Mouse (Mus musculus) CH12.LX (cell line): ENCODE results near the gene Kmt2a. TPM values are rescaled to one million over a fixed set of nuclear protein-coding genes. Genes with fewer than 3 reads are reported as not detected.

Experiments
- DNase-seq: peaks from one replicate; pipeline ENCODE4 v3.0.0-alpha.2; 2013; ENCODE audit errors: extremely low read depth
- H3K27ac ChIP-seq: 2 replicates; pipeline ENCODE4 v1.5.1; 2012; ENCODE audit warnings: low read depth, mild to moderate bottlenecking, control low read depth, moderate library complexity; ENCODE audit not compliant: insufficient read depth
- H3K27me3 ChIP-seq: replicated peaks from 2 replicates; pipeline ENCODE3; 2012; ENCODE audit warnings: inconsistent platforms
- H3K36me3 ChIP-seq, 2 experiments: replicated peaks in 1 of 2; 2 replicates each; pipeline versions ENCODE3 to v1.6.1; 2012; ENCODE audit warnings: inconsistent platforms in 1 of 2, low read length in 1 of 2, mild to moderate bottlenecking in 1 of 2, mixed read lengths in 1 of 2, moderate library complexity in 1 of 2; ENCODE audit not compliant: control insufficient read depth in 1 of 2, insufficient read depth in 1 of 2
- H3K4me1 ChIP-seq, 2 experiments: 2 replicates each; pipeline ENCODE4 v1.6.1; 2012; ENCODE audit warnings: inconsistent platforms in 1 of 2, moderate library complexity in 1 of 2; ENCODE audit not compliant: insufficient read depth in 2 of 2, control insufficient read depth in 1 of 2
- H3K4me2 ChIP-seq: 2 replicates; pipeline ENCODE4 v1.6.1; 2012; ENCODE audit warnings: low read depth, mild to moderate bottlenecking, control low read depth; ENCODE audit not compliant: poor library complexity, insufficient read depth, severe bottlenecking
- H3K4me3 ChIP-seq, 3 experiments: fragments of 150-350 bp in 1 of 3; sonication (generic) in 1 of 3; replicated peaks in 1 of 3; 2 replicates each; pipeline versions ENCODE3 to v1.5.1; 2011 to 2012; ENCODE audit warnings: low read depth in 2 of 3, low read length in 2 of 3, mild to moderate bottlenecking in 2 of 3, moderate library complexity in 2 of 3, control low read depth in 1 of 3, improper control_type of control experiment in 1 of 3, inconsistent platforms in 1 of 3, mixed read lengths in 1 of 3; ENCODE audit not compliant: poor library complexity in 1 of 3
- H3K79me2 ChIP-seq: replicated peaks from 2 replicates; pipeline ENCODE4 v1.6.1; 2012; ENCODE audit warnings: mild to moderate bottlenecking, moderate library complexity; ENCODE audit not compliant: control insufficient read depth, poor library complexity, insufficient read depth, severe bottlenecking; ENCODE audit errors: extremely low read depth
- H3K9ac ChIP-seq: 2 replicates; pipeline ENCODE4 v1.6.1; 2012; ENCODE audit warnings: low read depth, mild to moderate bottlenecking, control low read depth, moderate library complexity; ENCODE audit not compliant: insufficient read depth
- H3K9me3 ChIP-seq: replicated peaks from 2 replicates; pipeline ENCODE3; 2012; ENCODE audit warnings: low read length, inconsistent platforms, mixed read lengths
- CHD1 ChIP-seq: IDR thresholded peaks from 2 replicates; pipeline ENCODE4 v1.6.1; 2012; ENCODE audit warnings: low read depth, low read length, improper control_type of control experiment, inconsistent platforms
- CHD2 ChIP-seq: IDR thresholded peaks from 2 replicates; pipeline ENCODE4 v1.6.1; 2011; ENCODE audit warnings: low read length, improper control_type of control experiment
- CTCF ChIP-seq, 2 experiments: IDR thresholded peaks in 1 of 2; conservative IDR thresholded peaks in 1 of 2; 2 replicates each; pipeline ENCODE4 v1.5.1; 2011 to 2012; ENCODE audit warnings: low read depth in 2 of 2, low read length in 2 of 2, improper control_type of control experiment in 1 of 2, inconsistent platforms in 1 of 2, mild to moderate bottlenecking in 1 of 2, moderate library complexity in 1 of 2
- ELF1 ChIP-seq: IDR thresholded peaks from 2 replicates; pipeline ENCODE4 v1.6.1; 2014; ENCODE audit warnings: low read depth, mild to moderate bottlenecking, inconsistent platforms, low read length, improper control_type of control experiment
- EP300 ChIP-seq: IDR thresholded peaks from 2 replicates; pipeline ENCODE4 v1.6.1; 2011; ENCODE audit warnings: low read length, improper control_type of control experiment
- ETS1 ChIP-seq: conservative IDR thresholded peaks from 2 replicates; pipeline ENCODE4 v1.6.1; 2012; ENCODE audit warnings: low read depth, mild to moderate bottlenecking, inconsistent platforms, low read length, improper control_type of control experiment, moderate library complexity
- JUND ChIP-seq: conservative IDR thresholded peaks from 2 replicates; pipeline ENCODE4 v1.6.1; 2011; ENCODE audit warnings: low read depth, low read length, improper control_type of control experiment
- KAT2A ChIP-seq: IDR thresholded peaks from 2 replicates; pipeline ENCODE4 v1.6.1; 2012; ENCODE audit warnings: low read length, improper control_type of control experiment, inconsistent platforms; ENCODE audit not compliant: insufficient replicate concordance
- MXI1 ChIP-seq: IDR thresholded peaks from 2 replicates; pipeline ENCODE4 v1.6.1; 2011; ENCODE audit warnings: mild to moderate bottlenecking, low read depth, low read length, improper control_type of control experiment
- MYC ChIP-seq: IDR thresholded peaks from 2 replicates; pipeline ENCODE4 v1.6.1; 2011; ENCODE audit warnings: low read depth, mild to moderate bottlenecking, improper control_type of control experiment, low read length
- NRF1 ChIP-seq: IDR thresholded peaks from 2 replicates; pipeline ENCODE4 v1.6.1; 2014; ENCODE audit warnings: low read depth, mild to moderate bottlenecking, inconsistent platforms, low read length, improper control_type of control experiment, moderate library complexity
- POLR2AphosphoS2 ChIP-seq: IDR thresholded peaks from 2 replicates; pipeline ENCODE4 v1.6.1; 2011; ENCODE audit warnings: low read depth, low read length, improper control_type of control experiment
- RCOR1 ChIP-seq: conservative IDR thresholded peaks from 2 replicates; pipeline ENCODE4 v1.6.1; 2012; ENCODE audit warnings: low read depth, mild to moderate bottlenecking, inconsistent platforms, low read length, improper control_type of control experiment
- SMC3 ChIP-seq: IDR thresholded peaks from 2 replicates; pipeline ENCODE4 v1.6.1; 2011; ENCODE audit warnings: low read depth, low read length, improper control_type of control experiment
- UBTF ChIP-seq: IDR thresholded peaks from 2 replicates; pipeline ENCODE4 v1.6.1; 2012; ENCODE audit warnings: low read depth, mild to moderate bottlenecking, inconsistent platforms, low read length, improper control_type of control experiment, moderate library complexity
- ZC3H11A ChIP-seq: IDR thresholded peaks from 2 replicates; pipeline ENCODE4 v1.6.1; 2012; ENCODE audit warnings: low read depth, mild to moderate bottlenecking, inconsistent platforms, low read length, improper control_type of control experiment
- ZNF384 ChIP-seq: IDR thresholded peaks from 2 replicates; pipeline ENCODE4 v1.6.1; 2012; ENCODE audit warnings: low read depth, low read length, improper control_type of control experiment, inconsistent platforms
- dilution Hi-C: fragments of 300-500 bp; cut with MboI; formaldehyde crosslinking; loops from 2 replicates; pipeline ENCODE4 v1.14.3; 2020; ENCODE audit warnings: low sequenced_read_pairs; ENCODE audit not compliant: extremely low pct_unique_long_range_greater_than_20kb, extremely low pct_ligation_motif_present
- in situ Hi-C: fragments of 300-500 bp; cut with MboI; formaldehyde crosslinking; loops from 3 replicates; pipeline ENCODE4 v1.14.3; 2019; ENCODE audit warnings: low sequenced_read_pairs, low pct_ligation_motif_present, low pct_unique_long_range_greater_than_20kb, mixed read lengths
- polyA plus RNA-seq: library from polyadenylated mRNA; unstranded; fragments of >175 nt; gene quantifications from 2 replicates; pipeline ENCODE4 v1.2.1, GENCODE M21; 2012; ENCODE audit warnings: low read depth; ENCODE audit not compliant: insufficient read length
- total RNA-seq, 2 experiments: library from RNA; depleted of rRNA; stranded (reverse); fragments of 300-350 nt in 1 of 2; fragments of >200 nt in 1 of 2; gene quantifications; 2 replicates each; pipeline ENCODE4 v1.2.3; 2012 to 2014

The Kmt2a gene
- total and polyA plus RNA-seq, 3 experiments = 2.5 to 21.3 (median 7.2) TPM

DNA sequence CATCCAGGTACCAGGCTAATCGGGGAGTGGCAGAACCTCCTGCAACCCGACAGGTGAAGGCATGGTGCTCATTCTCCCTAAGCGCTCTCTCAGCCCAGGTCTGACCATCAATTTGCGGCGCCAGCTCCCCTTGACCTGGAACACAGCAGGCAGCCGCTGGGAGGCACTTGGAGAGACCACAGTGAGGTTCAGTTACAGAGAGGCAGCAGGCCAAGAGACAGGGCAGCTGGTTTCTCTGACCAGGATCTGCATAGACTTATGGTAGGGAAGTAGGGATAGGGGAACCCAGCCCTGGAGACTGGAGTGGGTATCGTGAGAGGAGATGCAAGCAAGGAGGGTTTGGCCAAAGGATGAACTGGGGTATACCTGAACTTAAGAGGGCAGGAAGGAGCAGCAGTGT is 82.8 kb downstream of the Kmt2a start:
- TF ChIP-seq NRF1 = no peak
- Histone ChIP-seq H3K27ac (no peak overlapping the region), H3K36me3 (no peaks in the 10 kb centered on the region), H3K9ac (no peak overlapping the region), H3K79me2 (no peaks in the 10 kb centered on the region), H3K27me3 (peaks cover 6% of the 10 kb centered on the region), H3K4me3 (no peak overlapping the region), H3K9me3 (no peaks in the 10 kb centered on the region), H3K4me2 (no peak overlapping the region), H3K4me1 (peaks cover 9 to 34% of the 10 kb centered on the region in 2 experiments)
- dilution Hi-C loops (no loop called here), in situ Hi-C loops (no loop called here)
- DNase-seq = no peak

DNA sequence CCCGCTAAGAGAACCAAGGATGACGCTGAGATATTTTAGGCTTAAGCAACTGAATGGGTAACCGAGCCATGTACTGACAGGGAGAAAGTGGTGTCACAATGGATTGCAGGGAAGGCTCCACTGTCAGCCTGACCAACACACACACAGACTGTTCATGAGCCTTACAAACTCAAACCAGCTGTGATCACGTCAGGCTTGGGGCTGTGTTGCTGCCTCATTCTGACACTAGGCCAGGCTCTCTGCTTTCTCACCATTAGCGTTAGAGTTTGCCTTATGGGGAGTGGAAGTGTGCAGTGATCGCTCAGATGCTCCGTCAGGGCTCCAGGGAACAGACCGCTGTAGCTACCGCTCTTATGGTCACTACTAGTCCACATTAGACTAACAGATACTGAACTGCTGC is 88.3 kb downstream of the Kmt2a start:
- dilution Hi-C loops = no loop called here
- TF ChIP-seq ELF1 = no peak
- no peak for TF ChIP-seq CHD2
- TF ChIP-seq CHD1 = no peak
- no peak for TF ChIP-seq POLR2AphosphoS2
- TF ChIP-seq MYC = no peak
- no peak for TF ChIP-seq ZNF384
- no peak for TF ChIP-seq SMC3
- TF ChIP-seq MXI1 = no peak
- no peak for TF ChIP-seq JUND
- TF ChIP-seq CTCF (conservative IDR thresholded peaks at IDR 0.05 in 1 of 2, IDR thresholded peaks at IDR 0.05 in 1 of 2; ENCODE audit: low read depth in 2 of 2, low read length in 2 of 2) = no peak
- no peak for TF ChIP-seq ETS1
- no peak for TF ChIP-seq EP300
- no peak for TF ChIP-seq UBTF
- no peak for TF ChIP-seq RCOR1
- TF ChIP-seq ZC3H11A = no peak
- no peak for TF ChIP-seq KAT2A
- no peak overlapping the region for H3K4me2 ChIP-seq

More for the DNA sequence above, 88.3 kb downstream of the Kmt2a start:
- no peaks in the 10 kb centered on the region for H3K9me3 ChIP-seq
- no peak overlapping the region for H3K27ac ChIP-seq
- H3K79me2 ChIP-seq = no peaks in the 10 kb centered on the region
- peaks cover 36 to 48% of the 10 kb centered on the region in 2 experiments for H3K36me3 ChIP-seq
- no peak for DNase-seq
- H3K9ac ChIP-seq = no peak overlapping the region
- in situ Hi-C loops = no loop called here
- H3K4me1 ChIP-seq = no peaks in the 10 kb centered on the region
- peaks cover under 1% of the 10 kb centered on the region for H3K27me3 ChIP-seq
- H3K4me3 ChIP-seq = no peak overlapping the region
